Comparison of ENCODE assay signal across 8 mouse cellular contexts in genomic region chr6:108064918-108065526, GRCm38 (mm10). TPM values are rescaled to one million over a fixed set of nuclear protein-coding genes. Genes with fewer than 3 reads are reported as not detected.
DNase-seq lines count a peak whose midpoint lies in the region; ATAC-seq lines count a peak whose summit lies in the region.

Gene Setmar, plus strand, starts transcription at chr6:108065045.

- H3K27ac ChIP-seq in heart, embryonic 13.5 days (replicated peaks): peak within 1 kb of the TSS; percentile 85
- H3K27ac ChIP-seq in liver, embryonic 12.5 days: peak within 1 kb of the TSS; percentile 80
- peak within 1 kb of the TSS; percentile 90 for H3K27ac ChIP-seq in stomach, embryonic 15.5 days

- under 1% methylated on average over 24 of the region's 24 CpGs for WGBS in heart, embryonic 13.5 days
- WGBS in liver, embryonic 12.5 days (ENCODE audit: insufficient replicate concordance): under 1% methylated on average over 23 of the region's 24 CpGs
- 0% methylated on average over 24 of the region's 24 CpGs for WGBS in stomach, embryonic 15.5 days

- no peaks in the 10 kb centered on the region for H3K36me3 ChIP-seq in heart, embryonic 13.5 days
- no peaks in the 10 kb centered on the region for H3K36me3 ChIP-seq in liver, embryonic 12.5 days
- H3K36me3 ChIP-seq in stomach, embryonic 15.5 days: no peaks in the 10 kb centered on the region

- 0 out of 2 replicates have a peak, but pooled peaks cover 3% of the 10 kb centered on the region for H3K4me1 ChIP-seq in heart, embryonic 13.5 days
- H3K4me1 ChIP-seq in liver, embryonic 12.5 days: peaks cover 9% of the 10 kb centered on the region
- no peaks in the 10 kb centered on the region for H3K4me1 ChIP-seq in stomach, embryonic 15.5 days

- ATAC-seq in erythroid progenitor cell, adult 5-6 weeks (replicated peaks; ENCODE audit: low FRiP score, poor library complexity, severe bottlenecking): peak; percentile 96
- peak; percentile 94 for ATAC-seq in heart, embryonic 13.5 days (ENCODE audit: extremely low read depth, insufficient number of reproducible peaks, low FRiP score, low TSS enrichment)
- peak; percentile 96 for ATAC-seq in liver, embryonic 12.5 days
- peak; percentile 97 for ATAC-seq in stomach, embryonic 15.5 days (ENCODE audit: insufficient read depth, low FRiP score, low read depth)

- peak within 1 kb of the TSS; percentile 77 for H3K4me2 ChIP-seq in heart, embryonic 13.5 days
- H3K4me2 ChIP-seq in liver, embryonic 12.5 days: peak within 1 kb of the TSS; percentile 84
- H3K4me2 ChIP-seq in stomach, embryonic 15.5 days: peak within 1 kb of the TSS; percentile 72

- H3K9me3 ChIP-seq in heart, embryonic 13.5 days: no peaks in the 10 kb centered on the region
- no peaks in the 10 kb centered on the region for H3K9me3 ChIP-seq in liver, embryonic 12.5 days (replicated peaks)
- H3K9me3 ChIP-seq in stomach, embryonic 15.5 days: no peaks in the 10 kb centered on the region

- peak within 1 kb of the TSS; percentile 80 for H3K9ac ChIP-seq in heart, embryonic 13.5 days
- peak within 1 kb of the TSS; percentile 65 for H3K9ac ChIP-seq in liver, embryonic 12.5 days
- H3K9ac ChIP-seq in stomach, embryonic 15.5 days: peak within 1 kb of the TSS; percentile 35; the same call in 1 of the 2 replicates

- peak within 1 kb of the TSS; percentile 68 for H3K4me3 ChIP-seq in heart, embryonic 13.5 days
- H3K4me3 ChIP-seq in liver, embryonic 12.5 days: peak within 1 kb of the TSS; percentile 66
- peak within 1 kb of the TSS; percentile 61 for H3K4me3 ChIP-seq in stomach, embryonic 15.5 days (replicated peaks)

- no peaks in the 10 kb centered on the region for H3K27me3 ChIP-seq in heart, embryonic 13.5 days (replicated peaks)
- no peaks in the 10 kb centered on the region for H3K27me3 ChIP-seq in liver, embryonic 12.5 days (replicated peaks)
- H3K27me3 ChIP-seq in stomach, embryonic 15.5 days (replicated peaks): no peaks in the 10 kb centered on the region

- DNase-seq in CD4-positive helper T cell, adult 2 months (ENCODE audit: low read depth, low spot score): peak; percentile 96
- DNase-seq in brain, embryonic 18.5 days (ENCODE audit: low read depth, low spot score): peak; percentile 91
- DNase-seq in kidney, postnatal 10 days: peak; percentile 98
- DNase-seq in natural killer cell, adult 2 months (ENCODE audit: low spot score in 2 of 2): peak; percentile 98

RNA-seq across cellular contexts. Expression of gene Setmar, which starts in this region (rescaled TPM):
- total RNA-seq in erythroid progenitor cell, adult 5-6 weeks (2015; ENCODE audit: low replicate concordance): not detected in 2 replicates
- total RNA-seq in erythroid progenitor cell, adult 5-6 weeks (2017; ENCODE audit: low replicate concordance): 0.39 TPM in 1 of 2 replicates, not detected in the other
- 5.5 and 5.7 TPM in 2 replicates for polyA plus RNA-seq in heart, embryonic 13.5 days (2015; fragmentation: Nextera tagmentation; extraction: Ambion mirVana)
- 2.6 TPM in 2 replicates for polyA plus RNA-seq in liver, embryonic 12.5 days (2016; fragmentation: Nextera tagmentation; extraction: Ambion mirVana)
- 6.1 and 6.6 TPM in 2 replicates for polyA plus RNA-seq in stomach, embryonic 15.5 days (2015; fragmentation: Nextera tagmentation; extraction: Ambion mirVana)

Comparison
In these comparisons a context has a peak if more than half of its experiments do, and no peak if none do; other contexts are left out.
1. Peak in every context shown above with its lines: DNase-seq, ATAC-seq, H3K4me3 ChIP-seq and H3K27ac ChIP-seq.
2. Peak in ATAC-seq in erythroid progenitor cell, adult 5-6 weeks; RNA of the gene not detected or under 1 TPM.